Mouse (Mus musculus) ES-E14 (cell line): ENCODE results near the gene Cd96. TPM values are rescaled to one million over a fixed set of nuclear protein-coding genes. Genes with fewer than 3 reads are reported as not detected.
A peak's percentile ranks its signal among the peaks of the same experiment; 100 is the strongest.

Source experiments
- DNase-seq: peaks from one replicate; pipeline ENCODE4 v3.0.0-alpha.2; 2013; ENCODE audit warnings: low read depth, low spot score
- H3K27ac ChIP-seq: 2 replicates; pipeline ENCODE4 v1.5.1; 2012; ENCODE audit warnings: low read depth, mild to moderate bottlenecking, low read length, moderate library complexity, mixed read lengths; ENCODE audit not compliant: poor library complexity, insufficient read depth, severe bottlenecking
- H3K36me3 ChIP-seq: 2 replicates; pipeline ENCODE4 v1.6.1; 2012; ENCODE audit warnings: mild to moderate bottlenecking, low read length, moderate library complexity, mixed read lengths; ENCODE audit not compliant: control insufficient read depth, poor library complexity, insufficient read depth, severe bottlenecking
- H3K4me1 ChIP-seq, 2 experiments: fragments of 150-350 bp in 1 of 2; sonication (generic) in 1 of 2; 2 replicates each; pipeline ENCODE4 v1.6.1; 2012; ENCODE audit warnings: low read length in 2 of 2, mild to moderate bottlenecking in 1 of 2, mixed read lengths in 1 of 2; ENCODE audit not compliant: control insufficient read depth in 2 of 2, insufficient read depth in 2 of 2, poor library complexity in 1 of 2
- H3K4me3 ChIP-seq, 2 experiments: fragments of 150-350 bp in 1 of 2; sonication (generic) in 1 of 2; 2 replicates each; pipeline ENCODE4 v1.5.1; 2012; ENCODE audit warnings: low read length in 2 of 2, low read depth in 1 of 2, mild to moderate bottlenecking in 1 of 2, mixed read lengths in 1 of 2; ENCODE audit not compliant: insufficient read depth in 1 of 2, poor library complexity in 1 of 2, severe bottlenecking in 1 of 2
- H3K9ac ChIP-seq: 2 replicates; pipeline ENCODE4 v1.6.1; 2012; ENCODE audit warnings: low read depth, mild to moderate bottlenecking, low read length, mixed read lengths; ENCODE audit not compliant: poor library complexity, insufficient read depth, severe bottlenecking
- H3K9me3 ChIP-seq: fragments of 150-350 bp; sonication (generic); 2 replicates; pipeline ENCODE4 v1.6.1; 2012; ENCODE audit warnings: low read depth, mild to moderate bottlenecking, low read length; ENCODE audit not compliant: control insufficient read depth, insufficient read depth
- CHD2 ChIP-seq: IDR thresholded peaks from 2 replicates; pipeline ENCODE4 v1.6.1; 2014; ENCODE audit warnings: mild to moderate bottlenecking, low read depth, low read length, inconsistent platforms
- HCFC1 ChIP-seq: IDR thresholded peaks from 2 replicates; pipeline ENCODE4 v1.6.1; 2012; ENCODE audit warnings: low read length, inconsistent platforms, borderline replicate concordance; ENCODE audit not compliant: insufficient read depth
- MAFK ChIP-seq: IDR thresholded peaks from 2 replicates; pipeline ENCODE4 v1.6.1; 2014; ENCODE audit warnings: mild to moderate bottlenecking, low read depth, low read length, inconsistent platforms; ENCODE audit not compliant: insufficient read depth
- ZC3H11A ChIP-seq: IDR thresholded peaks from 2 replicates; pipeline ENCODE4 v1.6.1; 2012; ENCODE audit warnings: low read depth, mild to moderate bottlenecking, inconsistent platforms, low read length, borderline replicate concordance
- ZNF384 ChIP-seq: IDR thresholded peaks from 2 replicates; pipeline ENCODE4 v1.6.1; 2012; ENCODE audit warnings: low read depth, low read length, inconsistent platforms
- in situ Hi-C, 2 experiments: fragments of 600-800 bp; cut with MboI; formaldehyde crosslinking; loops; one replicate each; pipeline ENCODE4 v1.15.1; 2025; ENCODE audit warnings: low sequenced_read_pairs in 2 of 2, inconsistent platforms in 1 of 2; ENCODE audit not compliant: unreplicated experiment in 2 of 2
- total RNA-seq: library from RNA; depleted of rRNA; stranded (reverse); fragments of 300-350 nt; gene quantifications from 2 replicates; pipeline ENCODE4 v1.2.3, GENCODE M21; 2012

The Cd96 gene
- total RNA-seq, 1 experiment, result 0.71 TPM

DNA sequence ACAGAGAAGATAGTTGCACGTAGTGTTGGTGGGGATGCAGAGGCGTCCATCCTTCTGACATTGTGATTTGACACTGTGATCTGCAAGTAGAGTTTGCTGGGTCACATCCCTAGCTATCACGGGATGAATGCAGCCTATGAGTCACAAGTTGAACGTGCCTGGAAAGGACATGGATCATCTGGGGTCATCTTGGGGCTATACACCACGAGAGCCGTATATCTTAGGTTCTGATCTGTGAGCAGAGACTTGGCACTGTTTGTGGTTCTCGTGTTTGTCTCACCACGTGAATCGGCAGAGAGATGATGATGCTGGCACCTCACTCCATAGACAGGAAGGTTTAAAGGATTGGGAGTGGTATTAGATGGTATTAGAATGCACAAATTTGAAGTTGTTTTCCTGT lies 86.2 kb downstream of the Cd96 start:
- TF ChIP-seq ZNF384 (no peak), MAFK (no peak), HCFC1 (no peak), ZC3H11A (no peak), CHD2 (no peak)
- H3K4me1 ChIP-seq, result no peaks in the 10 kb centered on the region
- no peak overlapping the region for H3K4me3 ChIP-seq
- H3K9me3 ChIP-seq, result no peaks in the 10 kb centered on the region
- no peak overlapping the region for H3K27ac ChIP-seq
- in situ Hi-C loops, result no loop called here
- H3K9ac ChIP-seq, result no peak overlapping the region
- H3K36me3 ChIP-seq, result no peaks in the 10 kb centered on the region
- no peak for DNase-seq

DNA sequence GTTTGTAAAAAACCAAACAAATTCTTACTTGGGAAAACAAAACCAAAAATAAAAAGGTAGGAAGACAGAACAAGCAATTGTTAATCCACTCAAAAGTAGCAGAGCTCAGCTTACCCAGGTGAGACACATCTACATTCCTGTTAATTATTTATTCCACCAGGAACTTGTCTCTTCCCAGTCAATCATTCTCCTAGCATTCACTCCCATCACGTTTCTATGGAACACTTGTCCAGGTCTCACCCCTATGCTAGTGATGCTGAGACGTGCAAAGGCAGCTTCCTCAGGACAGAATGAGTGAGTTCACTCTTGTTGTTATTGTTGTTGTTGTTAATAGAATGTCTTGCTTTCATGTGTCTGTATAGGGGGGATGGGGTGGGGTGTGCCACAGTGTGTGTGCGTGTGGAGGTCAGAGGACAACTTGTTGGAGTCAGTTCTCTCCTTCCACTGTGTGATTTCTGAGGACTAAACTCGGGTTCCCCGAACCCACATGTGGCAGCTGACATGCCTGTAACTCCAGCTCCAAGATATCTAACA lies 97.0 kb downstream of the Cd96 start:
- no peak for TF ChIP-seq ZNF384
- TF ChIP-seq ZC3H11A, result no peak
- no peak for TF ChIP-seq MAFK
- no peak for TF ChIP-seq CHD2
- TF ChIP-seq HCFC1, result no peak
- Histone ChIP-seq H3K36me3 (no peaks in the 10 kb centered on the region), H3K4me3 (no peak overlapping the region), H3K4me1 (no peaks in the 10 kb centered on the region), H3K27ac (no peak overlapping the region), H3K9ac (no peak overlapping the region), H3K9me3 (no peaks in the 10 kb centered on the region)
- DNase-seq, result no peak
- in situ Hi-C loops, result no loop called here

DNA sequence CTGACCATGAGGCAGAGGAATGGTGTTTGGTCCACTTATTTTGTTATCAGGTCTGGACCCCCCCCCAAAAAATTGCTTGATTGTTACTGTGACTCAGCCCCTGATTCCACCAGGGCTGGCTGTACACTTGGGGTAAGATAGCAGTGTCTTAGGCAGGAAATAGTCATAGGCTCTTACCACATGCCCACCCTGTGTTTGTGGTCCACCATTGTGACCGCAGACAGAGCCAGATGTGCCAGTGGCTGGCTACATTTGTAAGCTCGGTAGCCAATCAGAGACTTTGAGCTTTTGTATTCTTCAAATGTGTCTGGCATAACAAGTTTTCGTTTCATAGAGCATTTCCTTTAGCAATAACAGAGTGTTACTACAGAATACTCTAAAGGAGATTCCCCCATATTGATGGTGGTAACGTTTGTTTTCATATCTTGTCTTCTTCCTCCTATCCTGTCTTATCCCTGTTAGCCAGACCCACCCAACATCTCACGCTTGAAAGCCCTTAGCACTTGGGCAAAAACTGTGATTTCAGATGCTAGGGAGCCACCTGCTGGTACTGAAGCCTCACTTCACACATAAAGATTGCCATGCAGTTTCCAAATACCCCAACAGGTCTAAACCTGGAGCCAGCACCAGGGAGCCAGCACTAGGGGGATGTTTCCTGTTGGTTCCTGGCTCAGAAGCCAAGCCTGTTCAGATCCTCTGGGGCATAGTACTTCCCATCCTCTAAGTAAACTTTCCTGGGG lies 97.7 kb downstream of the Cd96 start:
- TF ChIP-seq ZC3H11A, result peak; percentile 59; the same call in 1 of the 2 replicates
- no peak for TF ChIP-seq CHD2

DNA sequence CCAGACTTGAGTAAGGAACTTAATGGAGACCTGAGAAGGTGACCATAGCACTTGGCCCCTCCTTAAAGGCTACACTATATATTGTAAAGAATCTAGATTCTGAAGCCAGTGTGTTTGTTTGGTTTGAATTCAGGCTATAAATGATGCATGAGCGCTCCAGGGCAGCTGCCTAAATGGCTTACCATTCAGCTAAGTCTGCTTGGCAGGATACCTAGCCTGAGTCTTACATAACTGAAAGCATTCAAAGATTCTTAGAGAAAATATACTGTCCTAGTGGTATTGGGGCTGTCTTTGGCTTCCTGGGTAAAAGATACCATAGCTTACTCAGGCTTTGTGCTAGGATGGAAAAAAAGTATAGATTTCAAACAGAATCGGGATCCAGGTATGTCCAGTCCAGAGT lies 98.7 kb downstream of the Cd96 start:
- H3K4me1 ChIP-seq, result no peaks in the 10 kb centered on the region
- no peak overlapping the region for H3K9ac ChIP-seq
- H3K4me3 ChIP-seq, result no peak overlapping the region
- no peak for DNase-seq
- H3K27ac ChIP-seq, result no peak overlapping the region
- no peaks in the 10 kb centered on the region for H3K9me3 ChIP-seq
- in situ Hi-C loops, result no loop called here
- H3K36me3 ChIP-seq, result no peaks in the 10 kb centered on the region
- TF ChIP-seq ZC3H11A (no peak), CHD2 (no peak), MAFK (no peak)

More for the DNA sequence above, 97.7 kb downstream of the Cd96 start:
- no peaks in the 10 kb centered on the region for H3K36me3 ChIP-seq
- H3K4me3 ChIP-seq, result no peak overlapping the region
- no peaks in the 10 kb centered on the region for H3K9me3 ChIP-seq
- DNase-seq, result no peak
- H3K27ac ChIP-seq, result no peak overlapping the region
- in situ Hi-C loops, result no loop called here
- no peaks in the 10 kb centered on the region for H3K4me1 ChIP-seq
- no peak overlapping the region for H3K9ac ChIP-seq

GRCm38 (mm10) chr16:46020396-46020795 lies 99.7 kb downstream of the Cd96 start:
- no peak overlapping the region for H3K27ac ChIP-seq
- no peaks in the 10 kb centered on the region for H3K4me1 ChIP-seq
- no peak overlapping the region for H3K4me3 ChIP-seq
- TF ChIP-seq MAFK, result no peak
- TF ChIP-seq CHD2, result no peak
- TF ChIP-seq ZNF384, result no peak
- TF ChIP-seq ZC3H11A, result no peak
- no peak for TF ChIP-seq HCFC1
- in situ Hi-C loops, result no loop called here
- H3K9me3 ChIP-seq, result no peaks in the 10 kb centered on the region
- H3K9ac ChIP-seq, result no peak overlapping the region
- DNase-seq, result no peak
- no peaks in the 10 kb centered on the region for H3K36me3 ChIP-seq
